Mouse (Mus musculus): Measurements from ENCODE around the gene Hist1h3g. TPM values are rescaled to one million over a fixed set of nuclear protein-coding genes. Genes with fewer than 3 reads are reported as not detected.
"Not testable (repeated sequence)": the region's sequence is repeated elsewhere in the genome, so short reads cannot be mapped to it uniquely, and the experiment has no call there.

Hist1h3g gene
- polyA plus RNA-seq, 1 experiment from 2014 or later = 1.4 TPM

DNA sequence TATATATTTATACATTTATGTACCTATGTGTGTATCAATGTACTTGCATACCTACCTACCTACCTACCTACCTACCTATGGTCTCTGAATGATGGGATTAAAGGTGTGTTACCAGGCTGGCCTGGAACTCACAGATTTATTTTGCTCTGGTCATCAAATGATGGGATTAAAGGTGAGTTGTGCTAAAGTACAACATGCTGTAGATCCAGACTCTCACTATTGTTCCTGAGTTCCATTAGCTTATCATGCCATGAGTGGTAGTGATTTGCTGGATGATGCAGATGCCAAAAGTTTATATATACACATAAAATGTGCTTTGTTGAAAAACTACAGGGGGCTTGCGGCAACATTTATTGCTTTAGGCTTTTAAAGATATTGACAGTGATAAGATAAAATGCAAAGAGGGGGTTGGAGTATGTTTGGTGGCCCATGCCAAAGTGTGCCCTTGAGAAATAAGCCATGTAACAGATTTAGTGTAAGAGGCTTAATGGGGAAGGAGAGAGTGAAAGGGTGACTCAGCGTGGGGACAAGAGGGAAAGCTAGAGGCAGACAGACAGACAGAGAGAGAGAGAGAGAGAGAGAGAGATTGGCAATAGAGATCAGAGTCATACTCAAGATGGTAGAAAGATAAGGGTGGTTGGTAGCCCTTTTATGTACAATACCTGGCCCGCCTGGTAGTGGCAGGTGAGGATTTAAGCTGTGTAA lies 1.9 kb downstream of the Hist1h3g start:
- Histone ChIP-seq H3K27me3 (ENCODE audit: control insufficient read depth, insufficient read depth, low read length) (no peaks in the 10 kb centered on the region), H3K4me1 (ENCODE audit: control insufficient read depth, insufficient read depth, low read length) (peaks cover 29% of the 10 kb centered on the region), H3K27ac (replicated peaks; ENCODE audit: low read depth, low read length) (no peak overlapping the region), H3K9ac (replicated peaks; ENCODE audit: low read length) (no peak overlapping the region), H3K36me3 (ENCODE audit: control insufficient read depth, insufficient read depth, low read length) (no peaks in the 10 kb centered on the region), H3K9me3 (ENCODE audit: control insufficient read depth, low read length) (no peaks in the 10 kb centered on the region), H3K4me3 (replicated peaks; ENCODE audit: low read depth, low read length) (no peak overlapping the region), H3K4me2 (ENCODE audit: low read length) (peak overlapping the region; percentile 79)
- no peak for ATAC-seq (ENCODE audit: low FRiP score, low TSS enrichment)
- no peak for DNase-seq
- 77% methylated on average over 3 of the region's 3 CpGs for WGBS

- Histone ChIP-seq H3K27ac (replicated peaks; ENCODE audit: low read depth, low read length) (no peak overlapping the region), H3K9ac (replicated peaks; ENCODE audit: low read length) (no peak overlapping the region), H3K36me3 (ENCODE audit: control insufficient read depth, insufficient read depth, low read length) (no peaks in the 10 kb centered on the region), H3K9me3 (ENCODE audit: control insufficient read depth, low read length) (no peaks in the 10 kb centered on the region), H3K4me3 (replicated peaks; ENCODE audit: low read depth, low read length) (no peak overlapping the region), H3K4me2 (ENCODE audit: low read length) (no peak overlapping the region), H3K4me1 (ENCODE audit: control insufficient read depth, insufficient read depth, low read length) (peaks cover 18% of the 10 kb centered on the region), H3K27me3 (ENCODE audit: control insufficient read depth, insufficient read depth, low read length) (no peaks in the 10 kb centered on the region)
- DNase-seq = no peak
- no peak for ATAC-seq (ENCODE audit: low FRiP score, low TSS enrichment)
- WGBS = 80% methylated on average over 5 of the region's 5 CpGs
Measured at GRCm38 (mm10) chr13:23538249-23538648, 3.0 kb downstream of the Hist1h3g start.

DNA sequence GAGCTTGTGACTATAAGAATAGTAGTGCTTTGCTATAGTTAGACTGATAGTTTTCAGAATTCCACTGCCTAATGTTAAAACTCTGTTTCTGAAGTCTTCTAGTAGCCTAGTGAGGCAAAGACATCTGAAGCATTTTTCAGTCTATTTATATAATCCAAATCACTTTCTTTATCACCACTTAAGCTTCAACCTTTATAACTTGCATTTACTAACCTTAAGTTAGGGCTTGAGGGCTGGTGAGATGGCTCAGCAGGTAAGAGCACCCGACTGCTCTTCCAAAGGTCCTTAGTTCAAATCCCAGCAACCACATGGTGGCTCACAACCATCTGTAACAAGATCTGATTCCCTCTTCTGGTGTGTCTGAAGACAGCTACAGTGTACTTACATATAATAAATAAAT lies 4.6 kb downstream of the Hist1h3g start:
- H3K36me3 ChIP-seq (ENCODE audit: control insufficient read depth, insufficient read depth, low read length); H3K27ac ChIP-seq (replicated peaks; ENCODE audit: low read depth, low read length); DNase-seq; ATAC-seq (ENCODE audit: low FRiP score, low TSS enrichment); H3K4me3 ChIP-seq (replicated peaks; ENCODE audit: low read depth, low read length); H3K9ac ChIP-seq (replicated peaks; ENCODE audit: low read length); H3K4me2 ChIP-seq (ENCODE audit: low read length); H3K27me3 ChIP-seq (ENCODE audit: control insufficient read depth, insufficient read depth, low read length); H3K4me1 ChIP-seq (ENCODE audit: control insufficient read depth, insufficient read depth, low read length); H3K9me3 ChIP-seq (ENCODE audit: control insufficient read depth, low read length): not testable (repeated sequence)
- 79% methylated on average over 1 of the region's 1 CpGs for WGBS

GRCm38 (mm10) chr13:23541497-23541896 lies 6.3 kb downstream of the Hist1h3g start:
- H3K4me2 ChIP-seq (ENCODE audit: low read length) = no peak overlapping the region
- DNase-seq (no peak), ATAC-seq (ENCODE audit: low FRiP score, low TSS enrichment) (no peak)
- H3K9ac ChIP-seq (replicated peaks; ENCODE audit: low read length) = no peak overlapping the region
- 87% methylated on average over 3 of the region's 3 CpGs for WGBS
- H3K27me3 ChIP-seq (ENCODE audit: control insufficient read depth, insufficient read depth, low read length) = no peaks in the 10 kb centered on the region
- no peak overlapping the region for H3K4me3 ChIP-seq (replicated peaks; ENCODE audit: low read depth, low read length)
- no peaks in the 10 kb centered on the region for H3K36me3 ChIP-seq (ENCODE audit: control insufficient read depth, insufficient read depth, low read length)
- no peaks in the 10 kb centered on the region for H3K9me3 ChIP-seq (ENCODE audit: control insufficient read depth, low read length)
- H3K4me1 ChIP-seq (ENCODE audit: control insufficient read depth, insufficient read depth, low read length) = 0 out of 2 replicates have a peak, but pooled peaks cover 7% of the 10 kb centered on the region
- H3K27ac ChIP-seq (replicated peaks; ENCODE audit: low read depth, low read length) = no peak overlapping the region

GRCm38 (mm10) chr13:23542225-23542980 lies 7.2 kb downstream of the Hist1h3g start:
- Histone ChIP-seq H3K9ac (replicated peaks; ENCODE audit: low read length) (peak overlapping the region; percentile 27; the same call in 1 of the 2 replicates), H3K4me3 (replicated peaks; ENCODE audit: low read depth, low read length) (peak overlapping the region; percentile 39), H3K27ac (replicated peaks; ENCODE audit: low read depth, low read length) (0 out of 2 replicates have a peak overlapping the region, but pooled peaks have one; percentile 70), H3K4me2 (ENCODE audit: low read length) (peak overlapping the region; percentile 85)
- H3K4me1 ChIP-seq (ENCODE audit: control insufficient read depth, insufficient read depth, low read length); DNase-seq; H3K36me3 ChIP-seq (ENCODE audit: control insufficient read depth, insufficient read depth, low read length); H3K27me3 ChIP-seq (ENCODE audit: control insufficient read depth, insufficient read depth, low read length); ATAC-seq (ENCODE audit: low FRiP score, low TSS enrichment); H3K9me3 ChIP-seq (ENCODE audit: control insufficient read depth, low read length): not testable (repeated sequence)
- WGBS = 2% methylated on average over 3 of the region's 3 CpGs

DNA sequence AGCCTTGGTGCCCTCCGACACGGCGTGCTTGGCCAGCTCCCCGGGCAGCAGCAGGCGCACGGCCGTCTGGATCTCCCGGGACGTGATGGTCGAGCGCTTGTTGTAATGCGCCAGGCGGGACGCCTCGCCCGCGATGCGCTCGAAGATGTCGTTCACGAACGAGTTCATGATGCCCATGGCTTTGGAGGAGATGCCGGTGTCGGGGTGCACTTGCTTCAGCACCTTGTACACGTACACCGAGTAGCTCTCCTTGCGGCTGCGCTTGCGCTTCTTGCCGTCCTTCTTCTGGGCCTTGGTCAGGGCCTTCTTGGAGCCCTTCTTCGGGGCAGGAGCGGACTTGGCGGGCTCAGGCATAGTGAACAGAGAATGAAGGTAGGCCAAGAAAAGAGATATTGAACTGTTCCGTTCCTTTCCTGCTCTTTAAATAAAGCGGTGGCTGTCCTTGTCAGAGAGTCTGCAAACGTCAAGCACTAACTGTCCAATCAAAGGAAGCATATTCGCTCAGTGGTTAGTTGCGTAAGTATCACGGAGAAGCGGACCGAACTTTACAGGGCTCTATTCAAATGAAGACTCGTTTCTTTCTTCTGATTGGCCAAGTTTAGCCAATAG lies 7.9 kb downstream of the Hist1h3g start, which contains the start of gene Hist1h2bh:
Gene Hist1h2bh (minus strand): TSS at position 394 of the 609 bp plus-strand sequence.
- peak; percentile 87 for DNase-seq
- Histone ChIP-seq H3K4me2 (ENCODE audit: low read length) (peak within 1 kb of the TSS; percentile 85), H3K9ac (replicated peaks; ENCODE audit: low read length) (peak within 1 kb of the TSS; percentile 34; the same call in 1 of the 2 replicates), H3K27ac (replicated peaks; ENCODE audit: low read depth, low read length) (peak within 1 kb of the TSS; percentile 76), H3K4me3 (replicated peaks; ENCODE audit: low read depth, low read length) (peak within 1 kb of the TSS; percentile 45)
- not testable (repeated sequence) for H3K27me3 ChIP-seq (ENCODE audit: control insufficient read depth, insufficient read depth, low read length); H3K4me1 ChIP-seq (ENCODE audit: control insufficient read depth, insufficient read depth, low read length); H3K9me3 ChIP-seq (ENCODE audit: control insufficient read depth, low read length); H3K36me3 ChIP-seq (ENCODE audit: control insufficient read depth, insufficient read depth, low read length)
- 0% methylated on average over 34 of the region's 42 CpGs for WGBS
- peak; percentile 87 for ATAC-seq (ENCODE audit: low FRiP score, low TSS enrichment)

- Histone ChIP-seq H3K4me1 (ENCODE audit: control insufficient read depth, insufficient read depth, low read length) (no peaks in the 10 kb centered on the region), H3K4me2 (ENCODE audit: low read length) (peak within 1 kb of the TSS; percentile 85), H3K9me3 (ENCODE audit: control insufficient read depth, low read length) (no peaks in the 10 kb centered on the region), H3K27ac (replicated peaks; ENCODE audit: low read depth, low read length) (peak within 1 kb of the TSS; percentile 88), H3K4me3 (replicated peaks; ENCODE audit: low read depth, low read length) (peak within 1 kb of the TSS; percentile 45), H3K9ac (replicated peaks; ENCODE audit: low read length) (peak within 1 kb of the TSS; percentile 53; the same call in 1 of the 2 replicates), H3K36me3 (ENCODE audit: control insufficient read depth, insufficient read depth, low read length) (no peaks in the 10 kb centered on the region), H3K27me3 (ENCODE audit: control insufficient read depth, insufficient read depth, low read length) (no peaks in the 10 kb centered on the region)
- WGBS = under 1% methylated on average over 31 of the region's 45 CpGs
- DNase-seq (peak; percentile 96), ATAC-seq (ENCODE audit: low FRiP score, low TSS enrichment) (peak; percentile 97)
Measured at GRCm38 (mm10) chr13:23543965-23544786, 9.0 kb downstream of the Hist1h3g start, which contains the start of gene Hist1h3f. Gene Hist1h3f, plus strand, starts transcription at chr13:23544052.

GRCm38 (mm10) chr13:23544787-23545120 lies 9.5 kb downstream of the Hist1h3g start:
- H3K4me1 ChIP-seq (ENCODE audit: control insufficient read depth, insufficient read depth, low read length); H3K27me3 ChIP-seq (ENCODE audit: control insufficient read depth, insufficient read depth, low read length); H3K9me3 ChIP-seq (ENCODE audit: control insufficient read depth, low read length); ATAC-seq (ENCODE audit: low FRiP score, low TSS enrichment); H3K9ac ChIP-seq (replicated peaks; ENCODE audit: low read length); H3K36me3 ChIP-seq (ENCODE audit: control insufficient read depth, insufficient read depth, low read length); DNase-seq: not testable (repeated sequence)
- Histone ChIP-seq H3K4me3 (replicated peaks; ENCODE audit: low read depth, low read length) (peak overlapping the region; percentile 45), H3K4me2 (ENCODE audit: low read length) (peak overlapping the region; percentile 85), H3K27ac (replicated peaks; ENCODE audit: low read depth, low read length) (peak overlapping the region; percentile 88)
- WGBS = 1% methylated on average over 11 of the region's 14 CpGs

All from midbrain, embryonic 14.5 days (tissue).